Mouse (Mus musculus): ENCODE data around the gene Setd3. TPM values are rescaled to one million over a fixed set of nuclear protein-coding genes. Genes with fewer than 3 reads are reported as not detected.

Setd3 gene
- polyA plus RNA-seq (2015; fragmentation: Nextera tagmentation; extraction: Ambion mirVana): 49.1 and 50.0 TPM in 2 replicates

DNA sequence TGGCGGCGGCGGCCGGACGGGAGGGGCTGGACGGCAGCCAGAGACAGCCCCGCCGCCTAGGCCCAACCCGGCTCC is at the start of gene Setd3:
Gene Setd3, minus strand, starts transcription at position 69 of the 75 bp plus-strand sequence.
- H3K27me3 ChIP-seq (replicated peaks; ENCODE audit: control insufficient read depth, insufficient read depth, low read length): no peaks in the 10 kb centered on the region
- H3K9ac ChIP-seq (ENCODE audit: low read depth, low read length): peak within 1 kb of the TSS; percentile 98
- no peaks in the 10 kb centered on the region for H3K9me3 ChIP-seq (ENCODE audit: control insufficient read depth)
- WGBS: 0% methylated on average over 6 of the region's 9 CpGs
- H3K4me1 ChIP-seq (replicated peaks; ENCODE audit: control insufficient read depth, insufficient read depth, low read length): 0 out of 2 replicates have a peak, but pooled peaks cover 3% of the 10 kb centered on the region
- H3K4me2 ChIP-seq (replicated peaks; ENCODE audit: low read depth): peak within 1 kb of the TSS; percentile 93
- TF ChIP-seq CTCF (IDR thresholded peaks at IDR 0.05; ENCODE audit: low read depth): no peak
- peak within 1 kb of the TSS; percentile 97 for H3K4me3 ChIP-seq (ENCODE audit: low read depth, low read length)
- H3K27ac ChIP-seq (ENCODE audit: low read depth, low read length): peak within 1 kb of the TSS; percentile 99
- peaks cover 17% of the 10 kb centered on the region for H3K36me3 ChIP-seq (ENCODE audit: control insufficient read depth, insufficient read depth)
- no peak for ATAC-seq

DNA sequence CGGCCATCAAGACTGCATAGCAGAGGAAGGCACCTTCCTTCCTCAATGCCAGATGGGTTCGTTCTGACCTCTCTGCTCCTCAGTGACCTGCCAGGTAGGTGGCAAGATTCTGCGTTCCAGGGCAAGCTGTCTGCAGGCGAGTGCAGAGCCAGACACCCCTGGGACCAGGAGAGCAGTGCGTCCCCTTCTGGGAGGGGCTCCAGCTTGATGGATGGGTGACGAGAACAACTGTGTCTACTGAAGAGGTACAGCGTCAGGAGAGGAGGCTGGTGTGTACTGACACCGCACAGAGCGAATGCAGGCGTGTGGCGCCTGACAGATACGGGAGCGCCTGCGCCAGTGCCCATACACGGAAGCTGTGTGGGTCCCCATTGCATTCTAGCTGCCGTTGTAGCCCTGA is 48.4 kb upstream of the Setd3 start:
- no peaks in the 10 kb centered on the region; the same call in 1 of the 2 replicates for H3K36me3 ChIP-seq (ENCODE audit: control insufficient read depth, insufficient read depth)
- 0 out of 2 replicates have a peak, but pooled peaks cover 5% of the 10 kb centered on the region for H3K4me1 ChIP-seq (replicated peaks; ENCODE audit: control insufficient read depth, insufficient read depth, low read length)
- H3K27me3 ChIP-seq (replicated peaks; ENCODE audit: control insufficient read depth, insufficient read depth, low read length): no peaks in the 10 kb centered on the region
- WGBS: 82% methylated on average over 16 of the region's 16 CpGs
- no peaks in the 10 kb centered on the region for H3K9me3 ChIP-seq (ENCODE audit: control insufficient read depth)
- no peak overlapping the region for H3K9ac ChIP-seq (ENCODE audit: low read depth, low read length)
- TF ChIP-seq CTCF (IDR thresholded peaks at IDR 0.05; ENCODE audit: low read depth): no peak
- no peak overlapping the region for H3K4me3 ChIP-seq (ENCODE audit: low read depth, low read length)
- no peak overlapping the region for H3K4me2 ChIP-seq (replicated peaks; ENCODE audit: low read depth)
- no peak for ATAC-seq
- no peak overlapping the region for H3K27ac ChIP-seq (ENCODE audit: low read depth, low read length)

DNA sequence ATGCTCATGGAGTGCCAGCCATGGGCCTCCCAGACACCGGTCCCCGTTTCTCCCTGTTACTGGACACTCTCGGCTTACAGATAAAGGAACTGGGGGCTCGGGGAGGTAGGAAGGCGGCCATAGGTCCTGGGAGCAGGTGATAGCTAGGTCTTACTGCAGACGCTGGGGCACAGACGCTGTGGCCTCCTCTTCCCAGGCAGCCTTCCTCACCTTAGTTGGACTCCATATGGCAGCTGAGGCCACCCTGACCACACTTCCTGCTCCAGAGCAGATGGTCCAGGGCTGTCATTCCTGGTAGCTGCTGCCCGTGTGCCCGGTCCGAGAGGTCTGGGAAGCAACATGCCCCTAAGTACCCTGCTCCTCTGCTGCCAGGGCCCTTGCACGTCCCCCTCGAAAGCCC is 47.8 kb upstream of the Setd3 start:
- WGBS: 81% methylated on average over 12 of the region's 12 CpGs
- TF ChIP-seq CTCF (IDR thresholded peaks at IDR 0.05; ENCODE audit: low read depth): no peak
- no peaks in the 10 kb centered on the region; the same call in 1 of the 2 replicates for H3K36me3 ChIP-seq (ENCODE audit: control insufficient read depth, insufficient read depth)

DNA sequence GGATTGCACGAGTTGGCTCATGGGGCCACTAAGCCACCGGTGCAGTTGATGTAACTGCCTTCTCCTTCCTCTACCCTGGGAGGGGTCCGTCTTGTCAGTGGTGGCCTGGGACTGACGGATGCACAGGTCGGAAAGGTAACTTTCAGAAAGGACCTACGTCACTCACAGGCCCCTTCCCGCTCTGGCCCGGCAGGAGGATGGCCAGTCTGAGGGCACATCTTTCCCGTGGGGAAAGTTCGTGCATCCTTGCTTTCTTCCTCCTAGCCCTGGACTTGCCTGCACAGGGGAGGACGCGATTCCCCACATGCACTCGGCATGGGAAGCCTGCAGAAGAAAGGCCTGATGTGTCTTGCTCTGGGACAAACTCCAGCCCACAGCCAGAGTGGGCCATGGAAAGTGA is 47.1 kb upstream of the Setd3 start:
- Histone ChIP-seq H3K4me3 (ENCODE audit: low read depth, low read length) (no peak overlapping the region), H3K4me1 (replicated peaks; ENCODE audit: control insufficient read depth, insufficient read depth, low read length) (0 out of 2 replicates have a peak, but pooled peaks cover 3% of the 10 kb centered on the region), H3K4me2 (replicated peaks; ENCODE audit: low read depth) (no peak overlapping the region), H3K27me3 (replicated peaks; ENCODE audit: control insufficient read depth, insufficient read depth, low read length) (no peaks in the 10 kb centered on the region), H3K36me3 (ENCODE audit: control insufficient read depth, insufficient read depth) (no peaks in the 10 kb centered on the region; the same call in 1 of the 2 replicates), H3K9ac (ENCODE audit: low read depth, low read length) (no peak overlapping the region), H3K27ac (ENCODE audit: low read depth, low read length) (no peak overlapping the region), H3K9me3 (ENCODE audit: control insufficient read depth) (no peaks in the 10 kb centered on the region)
- TF ChIP-seq CTCF (IDR thresholded peaks at IDR 0.05; ENCODE audit: low read depth): no peak
- no peak for ATAC-seq
- WGBS: 86% methylated on average over 13 of the region's 13 CpGs

More for the DNA sequence above, 47.8 kb upstream of the Setd3 start:
- H3K9ac ChIP-seq (ENCODE audit: low read depth, low read length): no peak overlapping the region
- H3K27ac ChIP-seq (ENCODE audit: low read depth, low read length): no peak overlapping the region; the same call in 1 of the 2 replicates
- H3K4me1 ChIP-seq (replicated peaks; ENCODE audit: control insufficient read depth, insufficient read depth, low read length): 0 out of 2 replicates have a peak, but pooled peaks cover 5% of the 10 kb centered on the region
- no peak overlapping the region for H3K4me2 ChIP-seq (replicated peaks; ENCODE audit: low read depth)
- no peaks in the 10 kb centered on the region for H3K27me3 ChIP-seq (replicated peaks; ENCODE audit: control insufficient read depth, insufficient read depth, low read length)
- no peaks in the 10 kb centered on the region for H3K9me3 ChIP-seq (ENCODE audit: control insufficient read depth)
- ATAC-seq: no peak
- H3K4me3 ChIP-seq (ENCODE audit: low read depth, low read length): no peak overlapping the region

DNA sequence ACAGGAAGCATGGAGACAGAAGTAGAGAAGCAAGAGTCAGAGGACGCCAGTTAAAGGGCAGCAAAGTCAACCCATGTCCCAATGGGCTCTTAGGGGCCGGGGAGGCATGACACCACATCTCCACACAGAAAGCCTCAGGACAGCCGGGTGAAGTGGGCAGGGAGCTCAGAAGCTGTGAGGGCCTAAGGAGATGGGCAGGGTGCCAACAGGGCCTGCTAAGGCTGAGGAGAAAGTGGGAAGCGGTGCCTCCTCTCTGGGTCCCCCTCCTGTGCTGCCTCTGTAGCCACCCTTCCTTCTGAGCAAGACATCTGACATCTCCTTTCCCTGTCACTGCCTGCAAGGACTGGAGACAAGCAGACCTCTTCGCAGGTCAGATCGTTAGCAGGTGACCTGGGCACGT is 46.7 kb upstream of the Setd3 start:
- no peak for ATAC-seq
- H3K4me3 ChIP-seq (ENCODE audit: low read depth, low read length): no peak overlapping the region
- H3K27me3 ChIP-seq (replicated peaks; ENCODE audit: control insufficient read depth, insufficient read depth, low read length): no peaks in the 10 kb centered on the region
- 76% methylated on average over 7 of the region's 7 CpGs for WGBS
- TF ChIP-seq CTCF (IDR thresholded peaks at IDR 0.05; ENCODE audit: low read depth): no peak
- H3K36me3 ChIP-seq (ENCODE audit: control insufficient read depth, insufficient read depth): no peaks in the 10 kb centered on the region; the same call in 1 of the 2 replicates
- H3K4me2 ChIP-seq (replicated peaks; ENCODE audit: low read depth): no peak overlapping the region
- H3K4me1 ChIP-seq (replicated peaks; ENCODE audit: control insufficient read depth, insufficient read depth, low read length): no peaks in the 10 kb centered on the region
- H3K27ac ChIP-seq (ENCODE audit: low read depth, low read length): no peak overlapping the region
- no peaks in the 10 kb centered on the region for H3K9me3 ChIP-seq (ENCODE audit: control insufficient read depth)
- H3K9ac ChIP-seq (ENCODE audit: low read depth, low read length): no peak overlapping the region

DNA sequence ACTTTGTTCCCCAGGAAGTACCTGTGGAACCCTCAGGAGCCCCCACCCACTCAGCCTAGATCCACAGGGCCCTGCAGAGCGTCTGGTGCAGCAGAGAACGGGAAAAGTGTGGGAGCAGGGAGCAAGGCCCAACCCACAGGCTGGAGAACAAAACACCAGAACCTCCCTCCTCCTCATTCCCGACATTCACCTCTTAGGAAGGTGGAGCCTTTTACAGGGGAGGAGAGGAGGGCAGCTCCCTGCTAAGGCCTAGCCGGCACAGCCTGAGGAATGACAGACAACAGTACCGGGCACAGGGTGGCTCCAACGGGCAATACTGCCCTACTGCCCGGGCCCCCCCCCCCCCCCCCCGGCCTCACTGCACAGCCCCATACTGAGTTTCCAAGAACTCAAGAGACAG is 44.2 kb upstream of the Setd3 start:
- no peak overlapping the region for H3K9ac ChIP-seq (ENCODE audit: low read depth, low read length)
- H3K27ac ChIP-seq (ENCODE audit: low read depth, low read length): no peak overlapping the region
- no peak for TF ChIP-seq CTCF (IDR thresholded peaks at IDR 0.05; ENCODE audit: low read depth)
- no peaks in the 10 kb centered on the region for H3K4me1 ChIP-seq (replicated peaks; ENCODE audit: control insufficient read depth, insufficient read depth, low read length)
- no peak for ATAC-seq
- no peak overlapping the region for H3K4me2 ChIP-seq (replicated peaks; ENCODE audit: low read depth)
- H3K27me3 ChIP-seq (replicated peaks; ENCODE audit: control insufficient read depth, insufficient read depth, low read length): no peaks in the 10 kb centered on the region
- no peaks in the 10 kb centered on the region for H3K9me3 ChIP-seq (ENCODE audit: control insufficient read depth)
- peaks cover 4% of the 10 kb centered on the region; the same call in 1 of the 2 replicates for H3K36me3 ChIP-seq (ENCODE audit: control insufficient read depth, insufficient read depth)
- 61% methylated on average over 8 of the region's 8 CpGs for WGBS
- no peak overlapping the region for H3K4me3 ChIP-seq (ENCODE audit: low read depth, low read length)

DNA sequence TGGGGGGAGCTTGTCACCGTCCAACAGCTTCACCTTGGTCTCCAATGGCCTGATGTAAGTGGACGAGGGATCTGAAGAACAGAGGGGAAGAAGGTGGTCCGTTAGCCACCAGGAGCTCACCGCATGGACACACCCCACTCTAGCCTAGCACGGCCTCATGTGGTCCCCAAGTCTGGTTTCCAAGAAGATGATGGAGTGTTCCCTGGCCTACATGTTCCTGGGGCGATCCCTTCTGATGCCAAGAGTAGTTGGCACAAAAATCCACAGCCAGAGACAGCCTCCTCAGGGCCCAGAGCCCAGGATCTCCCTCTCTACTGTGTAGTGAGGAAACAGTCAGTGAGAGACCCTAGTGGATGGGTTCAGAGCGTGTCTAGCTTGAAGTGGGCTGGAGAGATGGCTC is 42.6 kb upstream of the Setd3 start:
- Histone ChIP-seq H3K4me2 (replicated peaks; ENCODE audit: low read depth) (no peak overlapping the region), H3K27ac (ENCODE audit: low read depth, low read length) (no peak overlapping the region), H3K9me3 (ENCODE audit: control insufficient read depth) (no peaks in the 10 kb centered on the region), H3K4me3 (ENCODE audit: low read depth, low read length) (no peak overlapping the region), H3K36me3 (ENCODE audit: control insufficient read depth, insufficient read depth) (peaks cover 4% of the 10 kb centered on the region; the same call in 1 of the 2 replicates), H3K9ac (ENCODE audit: low read depth, low read length) (no peak overlapping the region), H3K27me3 (replicated peaks; ENCODE audit: control insufficient read depth, insufficient read depth, low read length) (no peaks in the 10 kb centered on the region), H3K4me1 (replicated peaks; ENCODE audit: control insufficient read depth, insufficient read depth, low read length) (no peaks in the 10 kb centered on the region)
- WGBS: 85% methylated on average over 7 of the region's 7 CpGs
- TF ChIP-seq CTCF (IDR thresholded peaks at IDR 0.05; ENCODE audit: low read depth): no peak
- no peak for ATAC-seq

All from intestine, postnatal 0 days (tissue).